Mouse (Mus musculus) ES-E14 (cell line): ENCODE measurements around the gene Plvap. TPM values are rescaled to one million over a fixed set of nuclear protein-coding genes. Genes with fewer than 3 reads are reported as not detected.
A peak's percentile ranks its signal among the peaks of the same experiment; 100 is the strongest.

Source experiments
- DNase-seq: peaks from one replicate; pipeline ENCODE4 v3.0.0-alpha.2; 2013; ENCODE audit warnings: low read depth, low spot score
- H3K27ac ChIP-seq: 2 replicates; pipeline ENCODE4 v1.5.1; 2012; ENCODE audit warnings: low read depth, mild to moderate bottlenecking, low read length, moderate library complexity, mixed read lengths; ENCODE audit not compliant: poor library complexity, insufficient read depth, severe bottlenecking
- H3K36me3 ChIP-seq: 2 replicates; pipeline ENCODE4 v1.6.1; 2012; ENCODE audit warnings: mild to moderate bottlenecking, low read length, moderate library complexity, mixed read lengths; ENCODE audit not compliant: control insufficient read depth, poor library complexity, insufficient read depth, severe bottlenecking
- H3K4me1 ChIP-seq, 2 experiments: fragments of 150-350 bp in 1 of 2; sonication (generic) in 1 of 2; 2 replicates each; pipeline ENCODE4 v1.6.1; 2012; ENCODE audit warnings: low read length in 2 of 2, mild to moderate bottlenecking in 1 of 2, mixed read lengths in 1 of 2; ENCODE audit not compliant: control insufficient read depth in 2 of 2, insufficient read depth in 2 of 2, poor library complexity in 1 of 2
- H3K4me3 ChIP-seq, 2 experiments: fragments of 150-350 bp in 1 of 2; sonication (generic) in 1 of 2; 2 replicates each; pipeline ENCODE4 v1.5.1; 2012; ENCODE audit warnings: low read length in 2 of 2, low read depth in 1 of 2, mild to moderate bottlenecking in 1 of 2, mixed read lengths in 1 of 2; ENCODE audit not compliant: insufficient read depth in 1 of 2, poor library complexity in 1 of 2, severe bottlenecking in 1 of 2
- H3K9ac ChIP-seq: 2 replicates; pipeline ENCODE4 v1.6.1; 2012; ENCODE audit warnings: low read depth, mild to moderate bottlenecking, low read length, mixed read lengths; ENCODE audit not compliant: poor library complexity, insufficient read depth, severe bottlenecking
- H3K9me3 ChIP-seq: fragments of 150-350 bp; sonication (generic); 2 replicates; pipeline ENCODE4 v1.6.1; 2012; ENCODE audit warnings: low read depth, mild to moderate bottlenecking, low read length; ENCODE audit not compliant: control insufficient read depth, insufficient read depth
- CHD2 ChIP-seq: IDR thresholded peaks from 2 replicates; pipeline ENCODE4 v1.6.1; 2014; ENCODE audit warnings: mild to moderate bottlenecking, low read depth, low read length, inconsistent platforms
- HCFC1 ChIP-seq: IDR thresholded peaks from 2 replicates; pipeline ENCODE4 v1.6.1; 2012; ENCODE audit warnings: low read length, inconsistent platforms, borderline replicate concordance; ENCODE audit not compliant: insufficient read depth
- MAFK ChIP-seq: IDR thresholded peaks from 2 replicates; pipeline ENCODE4 v1.6.1; 2014; ENCODE audit warnings: mild to moderate bottlenecking, low read depth, low read length, inconsistent platforms; ENCODE audit not compliant: insufficient read depth
- ZC3H11A ChIP-seq: IDR thresholded peaks from 2 replicates; pipeline ENCODE4 v1.6.1; 2012; ENCODE audit warnings: low read depth, mild to moderate bottlenecking, inconsistent platforms, low read length, borderline replicate concordance
- ZNF384 ChIP-seq: IDR thresholded peaks from 2 replicates; pipeline ENCODE4 v1.6.1; 2012; ENCODE audit warnings: low read depth, low read length, inconsistent platforms
- in situ Hi-C, 2 experiments: fragments of 600-800 bp; cut with MboI; formaldehyde crosslinking; loops; one replicate each; pipeline ENCODE4 v1.15.1; 2025; ENCODE audit warnings: low sequenced_read_pairs in 2 of 2, inconsistent platforms in 1 of 2; ENCODE audit not compliant: unreplicated experiment in 2 of 2
- total RNA-seq: library from RNA; depleted of rRNA; stranded (reverse); fragments of 300-350 nt; gene quantifications from 2 replicates; pipeline ENCODE4 v1.2.3, GENCODE M21; 2012

Plvap gene
- total RNA-seq, 1 experiment: 2.5 TPM

DNA sequence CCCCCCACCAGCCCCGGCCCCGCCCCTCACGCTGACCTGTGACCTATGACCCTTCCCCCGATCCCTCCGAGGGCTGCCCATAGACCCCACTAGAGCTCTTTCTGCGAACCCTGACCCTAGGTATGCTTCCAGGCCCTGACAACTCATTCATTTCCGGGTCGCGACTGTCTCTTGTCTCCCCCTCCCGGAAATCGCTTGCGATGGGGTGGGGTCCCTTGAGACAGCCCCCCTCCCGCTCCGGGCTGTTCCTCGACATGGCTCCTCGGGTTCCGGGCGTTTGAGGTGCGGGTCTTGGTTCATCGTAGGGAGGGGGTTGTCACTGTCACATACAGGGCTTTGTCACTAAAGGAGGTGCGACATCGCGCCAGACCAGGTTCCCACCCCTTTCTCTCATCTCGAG is 42.1 kb downstream of the Plvap start:
- Histone ChIP-seq H3K4me1 (peaks cover 5 to 7% of the 10 kb centered on the region in 2 experiments; a peak in 2 of 4 replicates), H3K4me3 (peak overlapping the region; percentile 82 to 85), H3K27ac (peak overlapping the region; percentile 5; the same call in 1 of the 2 replicates), H3K36me3 (peaks cover 33% of the 10 kb centered on the region), H3K9ac (peak overlapping the region; percentile 75), H3K9me3 (no peaks in the 10 kb centered on the region)
- in situ Hi-C loops: no loop called here
- TF ChIP-seq ZNF384 (no peak), HCFC1 (peak; percentile 73; the same call in 1 of the 2 replicates), ZC3H11A (no peak), MAFK (no peak), CHD2 (0 out of 2 replicates have a peak, but pooled peaks have one; percentile 50)
- no peak for DNase-seq

GRCm38 (mm10) chr8:71468916-71469315 is 42.6 kb downstream of the Plvap start, which contains the start of gene Dda1:
Dda1 (plus strand) TSS chr8:71469199.
- Histone ChIP-seq H3K4me3 (peak within 1 kb of the TSS; percentile 82 to 85), H3K36me3 (peaks cover 29% of the 10 kb centered on the region), H3K9me3 (no peaks in the 10 kb centered on the region), H3K4me1 (peaks cover 5 to 11% of the 10 kb centered on the region in 2 experiments; a peak in 2 of 4 replicates), H3K27ac (peak within 1 kb of the TSS; percentile 5; the same call in 1 of the 2 replicates), H3K9ac (peak within 1 kb of the TSS; percentile 75)
- DNase-seq: peak; percentile 98
- peak; percentile 94 for TF ChIP-seq HCFC1
- TF ChIP-seq CHD2: no peak; the same call in 1 of the 2 replicates
- in situ Hi-C loops: no loop called here

GRCm38 (mm10) chr8:71468001-71468400 is 43.6 kb downstream of the Plvap start:
- Histone ChIP-seq H3K36me3 (peaks cover 24% of the 10 kb centered on the region), H3K27ac (no peak overlapping the region), H3K9me3 (no peaks in the 10 kb centered on the region), H3K4me1 (peaks cover 5 to 14% of the 10 kb centered on the region in 2 experiments; a peak in 2 of 4 replicates), H3K4me3 (no peak overlapping the region), H3K9ac (no peak overlapping the region)
- in situ Hi-C loops: no loop called here
- TF ChIP-seq CHD2 (no peak), ZNF384 (no peak), MAFK (no peak), HCFC1 (no peak), ZC3H11A (no peak)
- no peak for DNase-seq

GRCm38 (mm10) chr8:71467201-71467600 is 44.4 kb downstream of the Plvap start:
- in situ Hi-C loops: no loop called here
- no peak overlapping the region for H3K9ac ChIP-seq
- TF ChIP-seq ZC3H11A (no peak), ZNF384 (no peak), CHD2 (no peak), HCFC1 (no peak), MAFK (no peak)
- H3K27ac ChIP-seq: no peak overlapping the region
- no peaks in the 10 kb centered on the region for H3K9me3 ChIP-seq
- no peak overlapping the region for H3K4me3 ChIP-seq
- DNase-seq: no peak
- peaks cover 5 to 14% of the 10 kb centered on the region in 2 experiments; a peak in 2 of 4 replicates for H3K4me1 ChIP-seq
- peaks cover 18% of the 10 kb centered on the region for H3K36me3 ChIP-seq

GRCm38 (mm10) chr8:71466198-71466597 is 45.4 kb downstream of the Plvap start:
- no peak overlapping the region for H3K27ac ChIP-seq
- in situ Hi-C loops: no loop called here
- TF ChIP-seq CHD2 (no peak), HCFC1 (no peak), MAFK (no peak)
- no peak for DNase-seq
- H3K36me3 ChIP-seq: peaks cover 9% of the 10 kb centered on the region; the same call in 1 of the 2 replicates
- H3K4me1 ChIP-seq: peaks cover 5 to 14% of the 10 kb centered on the region in 2 experiments; a peak in 2 of 4 replicates
- no peak overlapping the region for H3K9ac ChIP-seq
- H3K4me3 ChIP-seq: no peak overlapping the region
- H3K9me3 ChIP-seq: no peaks in the 10 kb centered on the region
